Mouse (Mus musculus) embryonic fibroblast, embryonic 13.5 days (primary cell): Measurements from ENCODE around the gene Slc25a13.

Experiments
- CTCF ChIP-seq: IDR thresholded peaks from 2 replicates; pipeline ENCODE4 v1.5.1; 2011; ENCODE audit warnings: mild to moderate bottlenecking, control low read depth, low read length, moderate library complexity, borderline replicate concordance; ENCODE audit not compliant: insufficient read depth
- POLR2A ChIP-seq: IDR thresholded peaks from 2 replicates; pipeline ENCODE4 v1.6.1; 2011; ENCODE audit warnings: low read depth, mild to moderate bottlenecking, control low read depth, low read length, moderate library complexity

DNA sequence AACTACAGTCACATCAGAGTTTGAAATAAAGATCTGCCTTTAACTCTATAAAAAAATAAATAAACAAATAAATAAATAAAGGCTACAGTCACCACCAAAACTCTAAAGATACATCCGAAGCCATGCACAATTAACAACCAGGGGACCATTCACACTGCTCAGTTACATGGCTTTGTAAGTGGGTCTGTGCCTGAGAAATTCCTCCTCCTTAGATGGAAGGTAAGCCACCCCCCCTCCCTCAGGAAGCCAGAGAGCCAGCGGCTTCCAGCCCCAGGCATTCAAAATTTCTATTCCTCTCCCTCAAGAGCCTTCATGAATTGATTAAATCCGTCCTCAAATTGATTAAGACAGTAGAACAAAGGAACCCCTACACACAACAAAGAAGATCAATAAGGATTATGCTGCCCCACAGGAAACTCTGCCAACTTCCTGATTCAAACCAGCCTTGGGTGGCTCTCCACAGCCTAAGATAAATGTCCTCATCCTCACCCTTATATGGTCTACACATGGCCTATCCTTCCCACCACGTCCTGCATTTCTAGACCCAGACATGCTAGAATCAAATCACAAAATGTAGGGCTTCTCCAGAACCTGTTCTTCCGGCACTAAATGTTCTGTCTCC is 41.5 kb downstream of the Slc25a13 start:
- no peak for TF ChIP-seq POLR2A
- no peak for TF ChIP-seq CTCF
